Mouse (Mus musculus): ENCODE results near the gene Adamts8. TPM values are rescaled to one million over a fixed set of nuclear protein-coding genes. Genes with fewer than 3 reads are reported as not detected.
A peak's percentile ranks its signal among the peaks of the same experiment; 100 is the strongest.

Gene Adamts8
- polyA plus RNA-seq, 1 experiment from 2014 or later: 6.3 TPM

GRCm38 (mm10) chr9:30980467-30980866 lies 38.1 kb downstream of the Adamts8 start:
- no peaks in the 10 kb centered on the region for H3K27me3 ChIP-seq (ENCODE audit: control insufficient read depth, insufficient read depth, low read length)
- H3K9ac ChIP-seq (ENCODE audit: low read length): no peak overlapping the region
- H3K9me3 ChIP-seq (replicated peaks; ENCODE audit: control insufficient read depth, low read length): no peaks in the 10 kb centered on the region
- no peak overlapping the region for H3K27ac ChIP-seq (ENCODE audit: low read length)
- no peaks in the 10 kb centered on the region for H3K36me3 ChIP-seq (ENCODE audit: control insufficient read depth, insufficient read depth, low read length)
- WGBS: 56% methylated on average over 2 of the region's 2 CpGs
- no peak for ATAC-seq (ENCODE audit: insufficient read depth, low FRiP score)
- H3K4me2 ChIP-seq (ENCODE audit: low read depth, low read length): no peak overlapping the region
- H3K4me3 ChIP-seq (replicated peaks; ENCODE audit: low read length): no peak overlapping the region
- peaks cover 8% of the 10 kb centered on the region for H3K4me1 ChIP-seq (ENCODE audit: control insufficient read depth, insufficient read depth, low read length)

GRCm38 (mm10) chr9:30985782-30986181 lies 43.4 kb downstream of the Adamts8 start:
- no peaks in the 10 kb centered on the region for H3K9me3 ChIP-seq (replicated peaks; ENCODE audit: control insufficient read depth, low read length)
- H3K36me3 ChIP-seq (ENCODE audit: control insufficient read depth, insufficient read depth, low read length): no peaks in the 10 kb centered on the region
- peak overlapping the region; percentile 52 for H3K27ac ChIP-seq (ENCODE audit: low read length)
- 51% methylated on average over 6 of the region's 6 CpGs for WGBS
- no peaks in the 10 kb centered on the region for H3K27me3 ChIP-seq (ENCODE audit: control insufficient read depth, insufficient read depth, low read length)
- no peak overlapping the region for H3K9ac ChIP-seq (ENCODE audit: low read length)
- no peak overlapping the region for H3K4me3 ChIP-seq (replicated peaks; ENCODE audit: low read length)
- no peaks in the 10 kb centered on the region for H3K4me1 ChIP-seq (ENCODE audit: control insufficient read depth, insufficient read depth, low read length)
- ATAC-seq (ENCODE audit: insufficient read depth, low FRiP score): peak; percentile 62
- no peak overlapping the region for H3K4me2 ChIP-seq (ENCODE audit: low read depth, low read length)

DNA sequence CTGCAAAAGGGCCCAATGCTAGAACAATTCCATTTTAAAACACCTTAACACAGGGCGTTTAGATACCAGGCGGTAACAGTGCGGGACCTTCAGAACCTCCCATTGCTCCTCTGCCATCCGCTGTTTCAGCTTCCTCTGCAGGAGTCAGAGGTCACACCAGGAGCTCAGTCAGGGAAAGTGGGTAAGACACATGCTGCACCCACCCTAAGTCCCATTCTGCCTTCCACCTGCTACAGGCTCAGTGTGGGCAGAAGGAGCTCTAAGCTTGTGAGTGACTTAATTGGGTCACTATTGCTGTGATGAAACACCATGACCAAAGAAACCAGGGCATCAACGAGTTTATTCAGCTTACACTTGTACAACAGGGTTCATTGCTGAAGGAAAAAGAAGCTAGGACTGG lies 50.7 kb downstream of the Adamts8 start:
- Histone ChIP-seq H3K4me3 (replicated peaks; ENCODE audit: low read length) (no peak overlapping the region), H3K9me3 (replicated peaks; ENCODE audit: control insufficient read depth, low read length) (no peaks in the 10 kb centered on the region), H3K36me3 (ENCODE audit: control insufficient read depth, insufficient read depth, low read length) (no peaks in the 10 kb centered on the region), H3K27me3 (ENCODE audit: control insufficient read depth, insufficient read depth, low read length) (no peaks in the 10 kb centered on the region), H3K27ac (ENCODE audit: low read length) (no peak overlapping the region), H3K4me1 (ENCODE audit: control insufficient read depth, insufficient read depth, low read length) (0 out of 2 replicates have a peak, but pooled peaks cover 2% of the 10 kb centered on the region), H3K4me2 (ENCODE audit: low read depth, low read length) (no peak overlapping the region), H3K9ac (ENCODE audit: low read length) (no peak overlapping the region)
- 83% methylated on average over 5 of the region's 5 CpGs for WGBS
- ATAC-seq (ENCODE audit: insufficient read depth, low FRiP score): no peak

DNA sequence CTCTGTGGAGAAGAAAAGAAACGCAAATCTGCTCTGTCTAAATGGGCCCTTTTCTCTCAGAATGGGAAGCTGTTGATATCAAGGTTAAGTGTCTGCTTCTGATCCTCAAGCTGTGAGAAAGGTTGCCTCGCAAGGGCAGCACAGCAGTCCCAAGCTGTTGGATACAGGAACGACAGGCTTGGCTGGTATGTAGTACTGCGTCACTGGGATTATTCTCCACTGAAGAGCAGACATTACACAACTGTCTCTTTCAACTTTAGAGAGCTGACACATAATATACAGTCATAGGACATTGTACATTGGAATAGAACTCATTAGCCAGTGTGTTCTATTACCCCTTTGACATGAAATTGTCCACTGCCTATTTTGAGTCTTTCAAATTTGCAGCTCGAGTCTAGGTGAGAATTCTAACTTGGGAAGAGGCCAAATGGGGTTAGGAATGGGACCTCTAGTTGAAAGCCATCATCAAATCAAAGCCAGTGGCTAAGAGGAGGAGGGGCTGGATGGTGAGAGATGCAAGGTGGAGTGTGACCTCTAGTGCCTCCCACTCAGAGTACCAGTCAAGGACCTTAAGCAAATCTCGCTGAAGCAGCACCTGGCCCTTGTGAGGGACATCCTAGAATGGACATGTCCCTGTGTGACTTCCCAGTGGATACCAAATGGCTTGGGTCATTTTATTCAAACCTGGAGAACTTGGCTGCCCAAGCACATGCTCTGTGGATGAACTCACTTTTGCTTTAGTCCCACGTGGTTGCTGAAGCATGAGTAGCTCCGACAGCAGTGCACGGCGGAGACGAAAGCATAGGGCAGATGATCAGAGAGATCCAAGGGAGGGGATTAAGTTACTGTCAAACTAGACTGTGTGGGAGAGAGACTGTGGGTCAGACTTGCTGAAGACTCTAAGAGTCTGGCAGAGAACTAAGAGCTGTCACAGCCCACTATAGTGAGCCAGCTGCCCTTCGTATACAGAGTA lies 54.5 kb downstream of the Adamts8 start:
- ATAC-seq (ENCODE audit: insufficient read depth, low FRiP score): peak; percentile 79
- no peaks in the 10 kb centered on the region for H3K9me3 ChIP-seq (replicated peaks; ENCODE audit: control insufficient read depth, low read length)
- no peak overlapping the region for H3K27ac ChIP-seq (ENCODE audit: low read length)
- no peak overlapping the region for H3K4me2 ChIP-seq (ENCODE audit: low read depth, low read length)
- 0 out of 2 replicates have a peak, but pooled peaks cover 2% of the 10 kb centered on the region for H3K4me1 ChIP-seq (ENCODE audit: control insufficient read depth, insufficient read depth, low read length)
- H3K27me3 ChIP-seq (ENCODE audit: control insufficient read depth, insufficient read depth, low read length): no peaks in the 10 kb centered on the region
- no peaks in the 10 kb centered on the region for H3K36me3 ChIP-seq (ENCODE audit: control insufficient read depth, insufficient read depth, low read length)
- WGBS: 55% methylated on average over 12 of the region's 12 CpGs
- no peak overlapping the region for H3K9ac ChIP-seq (ENCODE audit: low read length)
- H3K4me3 ChIP-seq (replicated peaks; ENCODE audit: low read length): no peak overlapping the region

DNA sequence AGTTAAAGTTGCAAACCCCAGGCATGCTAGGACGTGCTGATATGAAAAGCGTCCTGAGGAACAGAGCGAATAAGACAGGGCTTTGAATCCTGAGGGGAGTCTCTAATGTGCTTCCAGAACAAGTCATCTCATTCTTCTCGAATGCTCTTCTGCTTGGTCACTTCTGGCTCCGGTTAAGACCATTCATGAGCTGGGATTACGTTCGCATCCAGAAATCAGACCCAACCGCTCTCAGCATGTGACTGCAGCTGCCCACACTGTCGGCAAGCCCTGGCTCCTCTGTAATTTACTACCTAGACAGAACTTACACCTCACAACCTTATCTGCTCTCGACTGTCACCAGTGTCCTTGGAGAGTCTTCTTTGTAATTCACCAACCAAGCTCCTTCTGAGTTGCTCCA lies 58.3 kb downstream of the Adamts8 start:
- Histone ChIP-seq H3K4me2 (ENCODE audit: low read depth, low read length) (no peak overlapping the region), H3K27me3 (ENCODE audit: control insufficient read depth, insufficient read depth, low read length) (no peaks in the 10 kb centered on the region), H3K27ac (ENCODE audit: low read length) (no peak overlapping the region), H3K9ac (ENCODE audit: low read length) (no peak overlapping the region), H3K4me3 (replicated peaks; ENCODE audit: low read length) (no peak overlapping the region), H3K4me1 (ENCODE audit: control insufficient read depth, insufficient read depth, low read length) (0 out of 2 replicates have a peak, but pooled peaks cover 2% of the 10 kb centered on the region), H3K9me3 (replicated peaks; ENCODE audit: control insufficient read depth, low read length) (no peaks in the 10 kb centered on the region), H3K36me3 (ENCODE audit: control insufficient read depth, insufficient read depth, low read length) (no peaks in the 10 kb centered on the region)
- no peak for ATAC-seq (ENCODE audit: insufficient read depth, low FRiP score)
- 71% methylated on average over 10 of the region's 10 CpGs for WGBS

GRCm38 (mm10) chr9:31002528-31002927 lies 60.2 kb downstream of the Adamts8 start:
- no peaks in the 10 kb centered on the region for H3K36me3 ChIP-seq (ENCODE audit: control insufficient read depth, insufficient read depth, low read length)
- H3K4me2 ChIP-seq (ENCODE audit: low read depth, low read length): no peak overlapping the region
- no peak overlapping the region for H3K4me3 ChIP-seq (replicated peaks; ENCODE audit: low read length)
- no peaks in the 10 kb centered on the region for H3K27me3 ChIP-seq (ENCODE audit: control insufficient read depth, insufficient read depth, low read length)
- no peak for ATAC-seq (ENCODE audit: insufficient read depth, low FRiP score)
- H3K9ac ChIP-seq (ENCODE audit: low read length): no peak overlapping the region
- H3K4me1 ChIP-seq (ENCODE audit: control insufficient read depth, insufficient read depth, low read length): no peaks in the 10 kb centered on the region
- 85% methylated on average over 4 of the region's 4 CpGs for WGBS
- no peaks in the 10 kb centered on the region for H3K9me3 ChIP-seq (replicated peaks; ENCODE audit: control insufficient read depth, low read length)
- H3K27ac ChIP-seq (ENCODE audit: low read length): no peak overlapping the region

- Histone ChIP-seq H3K4me2 (ENCODE audit: low read depth, low read length) (no peak overlapping the region), H3K36me3 (ENCODE audit: control insufficient read depth, insufficient read depth, low read length) (no peaks in the 10 kb centered on the region), H3K4me3 (replicated peaks; ENCODE audit: low read length) (no peak overlapping the region), H3K9ac (ENCODE audit: low read length) (no peak overlapping the region), H3K9me3 (replicated peaks; ENCODE audit: control insufficient read depth, low read length) (no peaks in the 10 kb centered on the region), H3K27me3 (ENCODE audit: control insufficient read depth, insufficient read depth, low read length) (no peaks in the 10 kb centered on the region), H3K27ac (ENCODE audit: low read length) (no peak overlapping the region), H3K4me1 (ENCODE audit: control insufficient read depth, insufficient read depth, low read length) (no peaks in the 10 kb centered on the region)
- WGBS: 85% methylated on average over 2 of the region's 2 CpGs
- ATAC-seq (ENCODE audit: insufficient read depth, low FRiP score): no peak
These were observed 67.0 kb downstream of the Adamts8 start for GRCm38 (mm10) chr9:31009334-31009733.

- Histone ChIP-seq H3K9ac (ENCODE audit: low read length) (no peak overlapping the region), H3K36me3 (ENCODE audit: control insufficient read depth, insufficient read depth, low read length) (no peaks in the 10 kb centered on the region), H3K27me3 (ENCODE audit: control insufficient read depth, insufficient read depth, low read length) (no peaks in the 10 kb centered on the region), H3K4me1 (ENCODE audit: control insufficient read depth, insufficient read depth, low read length) (no peaks in the 10 kb centered on the region), H3K27ac (ENCODE audit: low read length) (no peak overlapping the region), H3K4me3 (replicated peaks; ENCODE audit: low read length) (no peak overlapping the region), H3K9me3 (replicated peaks; ENCODE audit: control insufficient read depth, low read length) (no peaks in the 10 kb centered on the region), H3K4me2 (ENCODE audit: low read depth, low read length) (no peak overlapping the region)
- 68% methylated on average over 3 of the region's 3 CpGs for WGBS
- no peak for ATAC-seq (ENCODE audit: insufficient read depth, low FRiP score)
These were observed 67.7 kb downstream of the Adamts8 start for GRCm38 (mm10) chr9:31010040-31010439.

DNA sequence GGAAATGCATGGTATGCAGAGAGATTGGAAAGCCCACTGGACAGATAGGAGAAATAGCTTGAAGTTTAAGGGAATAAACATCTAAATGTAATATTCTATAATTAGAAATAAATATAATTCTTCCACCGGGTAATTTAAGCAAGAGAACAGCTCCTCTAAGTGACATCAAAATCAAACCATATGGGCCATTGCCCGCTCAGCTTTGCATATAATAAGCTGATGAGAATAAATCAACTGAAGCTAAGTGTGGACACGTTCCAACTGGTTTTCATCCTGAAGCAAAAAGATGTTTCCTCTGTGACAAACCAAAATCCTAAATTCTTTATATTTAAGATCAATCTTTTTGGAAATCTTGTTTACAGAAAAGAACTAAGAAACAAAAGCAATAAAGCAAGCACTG lies 68.4 kb downstream of the Adamts8 start:
- Histone ChIP-seq H3K9me3 (replicated peaks; ENCODE audit: control insufficient read depth, low read length) (no peaks in the 10 kb centered on the region), H3K4me3 (replicated peaks; ENCODE audit: low read length) (no peak overlapping the region), H3K27me3 (ENCODE audit: control insufficient read depth, insufficient read depth, low read length) (no peaks in the 10 kb centered on the region), H3K27ac (ENCODE audit: low read length) (no peak overlapping the region), H3K36me3 (ENCODE audit: control insufficient read depth, insufficient read depth, low read length) (no peaks in the 10 kb centered on the region), H3K9ac (ENCODE audit: low read length) (no peak overlapping the region), H3K4me2 (ENCODE audit: low read depth, low read length) (no peak overlapping the region), H3K4me1 (ENCODE audit: control insufficient read depth, insufficient read depth, low read length) (no peaks in the 10 kb centered on the region)
- ATAC-seq (ENCODE audit: insufficient read depth, low FRiP score): no peak
- WGBS: 37% methylated on average over 3 of the region's 3 CpGs
